Mouse (Mus musculus) 3134 (cell line): ENCODE data around the gene Sag.

Experiments
- DNase-seq: peaks from one replicate; pipeline ENCODE4 v3.0.0-alpha.2; 2011; ENCODE audit warnings: low spot score; ENCODE audit not compliant: insufficient read length; ENCODE audit errors: extremely low read depth

The Sag gene

GRCm38 (mm10) chr1:87852892-87853600, 49.6 kb downstream of the Sag start, which contains the start of gene Dgkd:
Gene Dgkd (plus strand): TSS chr1:87853287.
- peak; percentile 76 for DNase-seq

- peak; percentile 59 for DNase-seq
These were observed 50.3 kb downstream of the Sag start for GRCm38 (mm10) chr1:87853601-87854361.

GRCm38 (mm10) chr1:87854411-87854810, 50.9 kb downstream of the Sag start:
- no peak for DNase-seq

- DNase-seq, result peak; percentile 19
These were observed 51.4 kb downstream of the Sag start for GRCm38 (mm10) chr1:87854851-87855251.

GRCm38 (mm10) chr1:87855522-87855921, 52.0 kb downstream of the Sag start:
- no peak for DNase-seq

- DNase-seq, result peak; percentile 32
These were observed 53.3 kb downstream of the Sag start for GRCm38 (mm10) chr1:87856823-87857222.

GRCm38 (mm10) chr1:87858031-87858430, 54.6 kb downstream of the Sag start:
- no peak for DNase-seq

- no peak for DNase-seq
These were observed 55.0 kb downstream of the Sag start for GRCm38 (mm10) chr1:87858529-87858928.

GRCm38 (mm10) chr1:87863602-87864001, 60.1 kb downstream of the Sag start:
- DNase-seq, result no peak

- no peak for DNase-seq
These were observed 61.4 kb downstream of the Sag start for GRCm38 (mm10) chr1:87864889-87865288.

- DNase-seq, result no peak
These were observed 63.2 kb downstream of the Sag start for GRCm38 (mm10) chr1:87866672-87867071.

GRCm38 (mm10) chr1:87871546-87871945, 68.1 kb downstream of the Sag start:
- no peak for DNase-seq

GRCm38 (mm10) chr1:87873081-87873480, 69.6 kb downstream of the Sag start:
- no peak for DNase-seq

- no peak for DNase-seq
These were observed 72.6 kb downstream of the Sag start for GRCm38 (mm10) chr1:87876065-87876464.

- no peak for DNase-seq
These were observed 74.2 kb downstream of the Sag start for GRCm38 (mm10) chr1:87877552-87878283.

GRCm38 (mm10) chr1:87879034-87879433, 75.6 kb downstream of the Sag start:
- no peak for DNase-seq

GRCm38 (mm10) chr1:87879494-87880325, 76.2 kb downstream of the Sag start:
- DNase-seq, result peak; percentile 50

GRCm38 (mm10) chr1:87880326-87880627, 76.8 kb downstream of the Sag start:
- no peak for DNase-seq

- DNase-seq, result no peak
These were observed 77.4 kb downstream of the Sag start for GRCm38 (mm10) chr1:87880856-87881255.

GRCm38 (mm10) chr1:87881726-87882125, 78.2 kb downstream of the Sag start:
- DNase-seq, result no peak

GRCm38 (mm10) chr1:87882554-87882953, 79.1 kb downstream of the Sag start:
- no peak for DNase-seq
